Mouse (Mus musculus) B cell, adult (primary cell): ENCODE data around the gene Myh10. TPM values are rescaled to one million over a fixed set of nuclear protein-coding genes. Genes with fewer than 3 reads are reported as not detected.

Source experiments
- total RNA-seq: library from RNA; stranded (reverse); gene quantifications from 4 replicates; pipeline ENCODE4 v1.2.4, GENCODE M21; 2023; ENCODE audit not compliant: inconsistent age

Myh10 gene
- 0.48 to 0.96 TPM (median 0.95 TPM) in 4 replicates for total RNA-seq

DNA sequence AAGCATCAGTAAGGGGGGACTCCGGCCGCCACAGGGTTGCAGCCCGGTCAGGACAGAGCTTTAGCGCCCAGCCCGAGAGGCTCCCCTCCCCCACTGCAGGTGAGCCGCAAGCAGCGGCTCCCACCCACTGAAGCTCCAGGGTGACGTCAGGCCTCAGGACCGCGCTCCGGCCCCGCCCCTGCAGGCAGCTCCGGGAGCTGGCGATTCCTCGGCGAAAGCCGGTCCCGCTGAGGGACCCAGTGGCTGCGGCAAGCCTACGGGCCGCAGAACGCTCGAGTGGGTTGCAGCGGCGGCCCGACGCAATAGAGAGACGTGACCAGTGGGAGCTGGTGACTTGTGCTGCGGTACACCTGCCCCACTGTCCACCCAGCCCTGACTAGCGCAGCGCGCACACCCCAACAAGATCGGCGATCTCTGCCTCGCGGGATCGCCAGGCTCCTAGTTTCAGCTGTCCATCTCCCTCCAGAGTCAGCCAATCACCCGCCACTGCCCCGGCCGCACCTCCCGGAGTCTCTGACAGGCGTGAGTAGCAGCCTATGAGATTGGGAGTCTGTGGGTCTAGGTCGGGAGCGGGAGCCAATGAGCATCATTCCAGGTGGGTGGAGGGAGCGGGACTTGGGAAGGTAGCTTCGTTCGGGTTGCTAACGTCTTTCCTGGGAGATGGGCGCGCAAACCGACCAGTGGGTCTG is at the start of gene Myh10:
Gene Myh10, plus strand, starts transcription at position 239 of the 689 bp plus-strand sequence.

Other genes with a start within 250 kb of the Myh10 start
- 0.36 to 0.54 TPM (median 0.42 TPM) in 3 of 4 replicates, not detected in the other for gene Pik3r6, start 188.5 kb upstream of the Myh10 start, total RNA-seq
- not detected in 4 replicates for gene Mfsd6l, start 135.4 kb upstream of the Myh10 start, total RNA-seq
- not detected in 4 replicates for gene Ccdc42, start 104.5 kb upstream of the Myh10 start, total RNA-seq
- 58.5 to 71.2 TPM (median 62.1 TPM) in 4 replicates for gene Ndel1, start 180.3 kb downstream of the Myh10 start, total RNA-seq
- gene Rnf222, start 197.0 kb downstream of the Myh10 start, total RNA-seq = not detected in 4 replicates
- 2,360 to 2,533 TPM (median 2,439 TPM) in 4 replicates for gene Rpl26, start 210.0 kb downstream of the Myh10 start, total RNA-seq
- not detected in 4 replicates for gene Odf4, start 235.5 kb downstream of the Myh10 start, total RNA-seq